Mouse (Mus musculus) heart, postnatal 0 days (tissue): Measurements from ENCODE around the gene Ostf1.

ENCODE experiments used
- CTCF ChIP-seq: IDR thresholded peaks from 2 replicates; pipeline ENCODE4 v1.5.1; 2016; ENCODE audit warnings: antibody characterized with exemption, control low read depth, low read depth
- EP300 ChIP-seq: IDR thresholded peaks from 2 replicates; pipeline ENCODE4 v1.6.1; 2016; ENCODE audit warnings: antibody characterized with exemption, low read depth

GRCm38 (mm10) chr19:18569496-18569895, 62.1 kb downstream of the Ostf1 start:
- TF ChIP-seq CTCF (no peak), EP300 (no peak)
